Mouse (Mus musculus): ENCODE measurements around the gene Best1. TPM values are rescaled to one million over a fixed set of nuclear protein-coding genes. Genes with fewer than 3 reads are reported as not detected.

The Best1 gene
- polyA plus RNA-seq, 1 experiment from 2014 or later, result 1.1 TPM

DNA sequence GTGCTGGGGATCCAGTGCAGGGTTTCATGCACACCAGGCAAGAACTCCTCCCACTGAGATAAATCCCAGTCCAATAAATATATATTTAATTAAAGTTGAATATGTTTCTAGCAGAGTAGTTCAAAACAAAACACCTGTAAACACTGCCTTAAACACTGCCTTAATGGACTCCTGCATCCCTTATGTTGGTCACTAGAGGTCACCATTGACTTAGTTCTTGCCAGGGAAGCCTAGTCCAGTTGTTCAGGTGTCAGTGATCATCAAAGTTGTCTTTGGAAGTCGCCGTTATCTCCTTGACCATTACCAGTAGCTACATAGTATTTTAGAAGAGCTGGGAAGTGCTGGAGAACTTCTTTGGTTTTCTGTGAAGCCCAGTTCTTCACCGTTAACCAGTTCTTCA is 1.1 kb downstream of the Best1 start:
- no peak overlapping the region for H3K27ac ChIP-seq (ENCODE audit: low read depth, low read length)
- no peaks in the 10 kb centered on the region for H3K36me3 ChIP-seq (ENCODE audit: control insufficient read depth, insufficient read depth, low read length)
- H3K4me2 ChIP-seq (replicated peaks; ENCODE audit: low read depth, low read length), result no peak overlapping the region
- WGBS, result 25% methylated on average over 3 of the region's 3 CpGs
- peak; percentile 49; the same call in 1 of the 2 replicates for ATAC-seq (ENCODE audit: low FRiP score, low TSS enrichment)
- H3K4me1 ChIP-seq (ENCODE audit: control insufficient read depth, insufficient read depth, low read length), result no peaks in the 10 kb centered on the region
- H3K9ac ChIP-seq (ENCODE audit: low read depth, low read length), result no peak overlapping the region
- H3K27me3 ChIP-seq (ENCODE audit: control insufficient read depth, insufficient read depth, low read length), result no peaks in the 10 kb centered on the region
- H3K4me3 ChIP-seq (ENCODE audit: low read length), result no peak overlapping the region
- no peaks in the 10 kb centered on the region; the same call in 1 of the 2 replicates for H3K9me3 ChIP-seq (ENCODE audit: control insufficient read depth, low read length)

DNA sequence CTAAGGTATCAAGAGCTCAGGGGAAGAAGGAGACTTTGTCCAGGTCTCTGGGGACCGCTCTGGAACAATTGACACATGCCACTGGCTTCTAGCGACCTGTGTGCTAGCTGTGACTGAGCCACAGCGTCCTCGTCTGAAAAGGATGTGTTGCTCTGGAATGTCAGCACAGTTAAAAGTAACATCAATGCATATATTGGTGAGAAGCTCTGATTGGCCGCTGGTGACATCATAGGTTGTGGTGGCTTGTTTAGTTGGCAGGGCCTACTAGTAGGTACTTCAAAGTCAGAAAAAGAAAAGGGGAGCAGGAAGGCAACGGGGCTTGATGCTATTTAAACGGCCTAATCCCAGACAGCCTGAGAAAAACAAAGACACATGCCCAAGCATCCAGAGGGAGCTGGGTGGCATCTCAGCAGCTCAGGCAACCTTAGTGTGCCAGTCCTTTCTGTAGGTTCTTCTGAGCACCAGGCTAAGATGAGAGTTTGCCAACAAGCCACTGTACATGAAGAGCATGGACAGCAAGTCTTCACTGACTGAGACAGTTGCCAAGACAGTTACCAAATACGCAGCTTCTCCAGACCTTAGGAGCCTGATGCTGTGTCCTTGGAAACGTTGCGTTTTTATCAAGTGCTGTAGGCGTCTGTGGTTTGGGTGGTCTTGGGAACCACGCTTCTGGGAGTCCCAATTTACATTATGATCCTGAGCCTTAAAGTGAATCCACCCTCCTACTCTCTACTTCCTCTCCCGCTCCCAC is 2.5 kb downstream of the Best1 start:
- Histone ChIP-seq H3K4me3 (ENCODE audit: low read length) (no peak overlapping the region), H3K27me3 (ENCODE audit: control insufficient read depth, insufficient read depth, low read length) (no peaks in the 10 kb centered on the region), H3K4me2 (replicated peaks; ENCODE audit: low read depth, low read length) (no peak overlapping the region), H3K27ac (ENCODE audit: low read depth, low read length) (no peak overlapping the region), H3K9me3 (ENCODE audit: control insufficient read depth, low read length) (no peaks in the 10 kb centered on the region; the same call in 1 of the 2 replicates), H3K9ac (ENCODE audit: low read depth, low read length) (no peak overlapping the region), H3K4me1 (ENCODE audit: control insufficient read depth, insufficient read depth, low read length) (no peaks in the 10 kb centered on the region), H3K36me3 (ENCODE audit: control insufficient read depth, insufficient read depth, low read length) (no peaks in the 10 kb centered on the region)
- ATAC-seq (ENCODE audit: low FRiP score, low TSS enrichment), result no peak
- WGBS, result 68% methylated on average over 13 of the region's 13 CpGs

DNA sequence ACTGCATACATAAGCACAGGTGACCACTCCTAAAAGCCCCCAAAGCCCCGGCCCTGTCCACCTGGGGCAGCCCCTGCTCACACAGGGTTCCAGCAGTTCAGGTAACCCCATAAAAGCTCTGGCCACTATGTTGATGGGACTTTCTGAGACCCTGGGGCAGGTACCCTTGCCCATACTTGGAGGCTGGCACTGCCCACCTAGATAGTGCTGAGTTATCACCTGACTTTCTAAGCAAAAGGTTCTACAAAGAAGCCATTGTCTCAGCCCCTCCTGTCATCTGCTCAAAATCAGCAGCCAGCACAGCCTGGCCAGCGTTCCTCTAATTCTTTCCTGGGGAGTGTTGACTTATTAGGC is 3.4 kb downstream of the Best1 start:
- WGBS, result 71% methylated on average over 2 of the region's 2 CpGs
- Histone ChIP-seq H3K9me3 (ENCODE audit: control insufficient read depth, low read length) (no peaks in the 10 kb centered on the region; the same call in 1 of the 2 replicates), H3K9ac (ENCODE audit: low read depth, low read length) (no peak overlapping the region), H3K4me3 (ENCODE audit: low read length) (no peak overlapping the region), H3K4me2 (replicated peaks; ENCODE audit: low read depth, low read length) (no peak overlapping the region), H3K27me3 (ENCODE audit: control insufficient read depth, insufficient read depth, low read length) (no peaks in the 10 kb centered on the region), H3K27ac (ENCODE audit: low read depth, low read length) (no peak overlapping the region), H3K4me1 (ENCODE audit: control insufficient read depth, insufficient read depth, low read length) (no peaks in the 10 kb centered on the region), H3K36me3 (ENCODE audit: control insufficient read depth, insufficient read depth, low read length) (no peaks in the 10 kb centered on the region)
- ATAC-seq (ENCODE audit: low FRiP score, low TSS enrichment), result no peak

GRCm38 (mm10) chr19:9997204-9998062 is 4.0 kb downstream of the Best1 start:
- Histone ChIP-seq H3K4me3 (ENCODE audit: low read length) (no peak overlapping the region), H3K27me3 (ENCODE audit: control insufficient read depth, insufficient read depth, low read length) (no peaks in the 10 kb centered on the region), H3K27ac (ENCODE audit: low read depth, low read length) (no peak overlapping the region), H3K9ac (ENCODE audit: low read depth, low read length) (no peak overlapping the region), H3K9me3 (ENCODE audit: control insufficient read depth, low read length) (no peaks in the 10 kb centered on the region; the same call in 1 of the 2 replicates), H3K36me3 (ENCODE audit: control insufficient read depth, insufficient read depth, low read length) (no peaks in the 10 kb centered on the region), H3K4me1 (ENCODE audit: control insufficient read depth, insufficient read depth, low read length) (no peaks in the 10 kb centered on the region; the same call in 1 of the 2 replicates), H3K4me2 (replicated peaks; ENCODE audit: low read depth, low read length) (no peak overlapping the region)
- no peak for ATAC-seq (ENCODE audit: low FRiP score, low TSS enrichment)
- 69% methylated on average over 12 of the region's 12 CpGs for WGBS

DNA sequence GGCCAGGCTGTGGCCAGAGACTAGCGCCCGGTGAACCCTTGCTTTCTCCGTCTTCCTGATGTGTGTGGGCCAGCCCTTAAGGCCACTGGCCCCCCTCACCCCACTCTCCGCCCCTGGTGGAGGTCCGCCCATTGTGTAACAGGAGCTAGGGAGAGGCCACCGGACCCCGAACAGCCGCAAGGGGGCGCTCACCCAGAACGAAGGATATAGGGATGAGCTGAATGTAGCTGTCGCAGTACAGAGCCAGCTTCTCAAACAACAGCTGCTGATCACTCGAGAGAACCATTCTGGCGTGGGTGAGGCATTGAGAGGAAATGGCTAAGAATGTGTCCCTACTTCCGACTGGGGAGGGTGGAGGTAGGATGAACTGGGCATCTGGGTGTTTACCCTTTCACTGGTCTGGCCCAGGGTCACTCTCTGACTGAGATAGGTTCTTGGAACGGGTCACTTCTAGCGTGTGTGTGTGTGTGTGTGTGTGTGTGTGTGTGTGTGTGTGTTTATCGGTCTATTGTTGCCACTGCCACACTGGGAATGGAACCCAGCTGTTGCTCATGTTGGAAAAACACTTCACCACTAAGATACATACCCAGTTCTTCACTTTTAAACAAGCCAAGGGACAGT is 8.3 kb downstream of the Best1 start:
- no peak overlapping the region for H3K27ac ChIP-seq (ENCODE audit: low read depth, low read length)
- no peaks in the 10 kb centered on the region for H3K9me3 ChIP-seq (ENCODE audit: control insufficient read depth, low read length)
- peak overlapping the region; percentile 28 for H3K4me3 ChIP-seq (ENCODE audit: low read length)
- H3K27me3 ChIP-seq (ENCODE audit: control insufficient read depth, insufficient read depth, low read length), result no peaks in the 10 kb centered on the region
- peak; percentile 89 for ATAC-seq (ENCODE audit: low FRiP score, low TSS enrichment)
- WGBS, result 4% methylated on average over 17 of the region's 17 CpGs
- H3K9ac ChIP-seq (ENCODE audit: low read depth, low read length), result peak overlapping the region; percentile 14; the same call in 1 of the 2 replicates
- H3K4me2 ChIP-seq (replicated peaks; ENCODE audit: low read depth, low read length), result peak overlapping the region; percentile 38
- H3K4me1 ChIP-seq (ENCODE audit: control insufficient read depth, insufficient read depth, low read length), result peaks cover 4% of the 10 kb centered on the region; the same call in 1 of the 2 replicates
- no peaks in the 10 kb centered on the region for H3K36me3 ChIP-seq (ENCODE audit: control insufficient read depth, insufficient read depth, low read length)

GRCm38 (mm10) chr19:9992011-9992958 is 9.1 kb downstream of the Best1 start:
- ATAC-seq (ENCODE audit: low FRiP score, low TSS enrichment), result peak; percentile 48
- H3K36me3 ChIP-seq (ENCODE audit: control insufficient read depth, insufficient read depth, low read length), result no peaks in the 10 kb centered on the region
- H3K4me3 ChIP-seq (ENCODE audit: low read length), result peak overlapping the region; percentile 28
- no peaks in the 10 kb centered on the region for H3K9me3 ChIP-seq (ENCODE audit: control insufficient read depth, low read length)
- 40% methylated on average over 26 of the region's 26 CpGs for WGBS
- peak overlapping the region; percentile 38 for H3K4me2 ChIP-seq (replicated peaks; ENCODE audit: low read depth, low read length)
- no peaks in the 10 kb centered on the region for H3K27me3 ChIP-seq (ENCODE audit: control insufficient read depth, insufficient read depth, low read length)
- H3K27ac ChIP-seq (ENCODE audit: low read depth, low read length), result no peak overlapping the region
- H3K4me1 ChIP-seq (ENCODE audit: control insufficient read depth, insufficient read depth, low read length), result peaks cover 4% of the 10 kb centered on the region; the same call in 1 of the 2 replicates
- H3K9ac ChIP-seq (ENCODE audit: low read depth, low read length), result peak overlapping the region; percentile 14; the same call in 1 of the 2 replicates

DNA sequence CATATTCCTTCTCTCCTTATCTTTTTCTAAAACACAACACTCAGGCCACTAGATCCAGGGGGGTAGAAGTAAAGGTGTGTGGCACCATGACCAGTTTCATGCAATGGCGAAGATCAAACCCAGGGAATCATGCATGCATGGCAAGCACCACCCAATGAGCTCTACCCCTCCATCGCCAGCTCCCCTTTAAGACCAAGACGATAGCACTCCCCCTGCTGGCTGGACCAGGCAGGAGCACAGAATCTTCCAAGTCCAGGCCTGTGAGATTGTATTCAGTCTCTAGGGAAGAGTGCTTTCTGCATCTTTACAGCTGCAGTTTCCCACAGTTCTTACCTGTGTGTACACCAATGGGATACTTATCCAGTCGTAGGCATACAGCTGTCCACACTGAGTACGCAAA is 10.1 kb downstream of the Best1 start:
- Histone ChIP-seq H3K4me3 (ENCODE audit: low read length) (no peak overlapping the region), H3K27ac (ENCODE audit: low read depth, low read length) (no peak overlapping the region), H3K36me3 (ENCODE audit: control insufficient read depth, insufficient read depth, low read length) (peaks cover 2% of the 10 kb centered on the region; the same call in 1 of the 2 replicates), H3K9ac (ENCODE audit: low read depth, low read length) (no peak overlapping the region), H3K4me2 (replicated peaks; ENCODE audit: low read depth, low read length) (no peak overlapping the region), H3K27me3 (ENCODE audit: control insufficient read depth, insufficient read depth, low read length) (no peaks in the 10 kb centered on the region), H3K4me1 (ENCODE audit: control insufficient read depth, insufficient read depth, low read length) (peaks cover 4% of the 10 kb centered on the region; the same call in 1 of the 2 replicates), H3K9me3 (ENCODE audit: control insufficient read depth, low read length) (no peaks in the 10 kb centered on the region)
- 0 out of 2 replicates have a peak, but pooled peaks have one; percentile 14 for ATAC-seq (ENCODE audit: low FRiP score, low TSS enrichment)
- 24% methylated on average over 5 of the region's 5 CpGs for WGBS

DNA sequence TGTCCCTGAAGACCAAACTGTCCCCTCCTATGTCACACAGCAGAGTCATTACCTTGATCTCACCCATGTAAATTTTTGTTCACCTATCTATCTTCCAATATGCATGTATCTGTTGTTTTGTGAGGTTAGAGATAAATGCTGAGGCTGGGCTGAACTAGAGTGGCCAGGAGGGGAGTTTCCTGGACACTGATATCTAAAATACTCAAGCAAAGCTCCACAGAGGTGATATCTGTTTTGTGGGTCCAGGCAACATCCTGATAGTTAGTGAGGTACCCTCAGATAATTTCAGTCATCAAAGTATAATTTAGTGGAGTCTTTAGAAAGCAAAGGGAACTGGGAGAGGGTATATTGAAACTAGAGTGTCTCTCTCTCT is 11.6 kb downstream of the Best1 start:
- no peak for ATAC-seq (ENCODE audit: low FRiP score, low TSS enrichment)
- Histone ChIP-seq H3K36me3 (ENCODE audit: control insufficient read depth, insufficient read depth, low read length) (peaks cover 16% of the 10 kb centered on the region), H3K27ac (ENCODE audit: low read depth, low read length) (no peak overlapping the region), H3K9me3 (ENCODE audit: control insufficient read depth, low read length) (no peaks in the 10 kb centered on the region), H3K9ac (ENCODE audit: low read depth, low read length) (no peak overlapping the region), H3K27me3 (ENCODE audit: control insufficient read depth, insufficient read depth, low read length) (no peaks in the 10 kb centered on the region), H3K4me2 (replicated peaks; ENCODE audit: low read depth, low read length) (no peak overlapping the region), H3K4me3 (ENCODE audit: low read length) (no peak overlapping the region), H3K4me1 (ENCODE audit: control insufficient read depth, insufficient read depth, low read length) (peaks cover 4% of the 10 kb centered on the region; the same call in 1 of the 2 replicates)
